Mouse (Mus musculus): ENCODE results near the gene Dctn5. TPM values are rescaled to one million over a fixed set of nuclear protein-coding genes. Genes with fewer than 3 reads are reported as not detected.

The Dctn5 gene
- polyA plus RNA-seq, 2 experiments: 32.6 to 38.5 TPM

DNA sequence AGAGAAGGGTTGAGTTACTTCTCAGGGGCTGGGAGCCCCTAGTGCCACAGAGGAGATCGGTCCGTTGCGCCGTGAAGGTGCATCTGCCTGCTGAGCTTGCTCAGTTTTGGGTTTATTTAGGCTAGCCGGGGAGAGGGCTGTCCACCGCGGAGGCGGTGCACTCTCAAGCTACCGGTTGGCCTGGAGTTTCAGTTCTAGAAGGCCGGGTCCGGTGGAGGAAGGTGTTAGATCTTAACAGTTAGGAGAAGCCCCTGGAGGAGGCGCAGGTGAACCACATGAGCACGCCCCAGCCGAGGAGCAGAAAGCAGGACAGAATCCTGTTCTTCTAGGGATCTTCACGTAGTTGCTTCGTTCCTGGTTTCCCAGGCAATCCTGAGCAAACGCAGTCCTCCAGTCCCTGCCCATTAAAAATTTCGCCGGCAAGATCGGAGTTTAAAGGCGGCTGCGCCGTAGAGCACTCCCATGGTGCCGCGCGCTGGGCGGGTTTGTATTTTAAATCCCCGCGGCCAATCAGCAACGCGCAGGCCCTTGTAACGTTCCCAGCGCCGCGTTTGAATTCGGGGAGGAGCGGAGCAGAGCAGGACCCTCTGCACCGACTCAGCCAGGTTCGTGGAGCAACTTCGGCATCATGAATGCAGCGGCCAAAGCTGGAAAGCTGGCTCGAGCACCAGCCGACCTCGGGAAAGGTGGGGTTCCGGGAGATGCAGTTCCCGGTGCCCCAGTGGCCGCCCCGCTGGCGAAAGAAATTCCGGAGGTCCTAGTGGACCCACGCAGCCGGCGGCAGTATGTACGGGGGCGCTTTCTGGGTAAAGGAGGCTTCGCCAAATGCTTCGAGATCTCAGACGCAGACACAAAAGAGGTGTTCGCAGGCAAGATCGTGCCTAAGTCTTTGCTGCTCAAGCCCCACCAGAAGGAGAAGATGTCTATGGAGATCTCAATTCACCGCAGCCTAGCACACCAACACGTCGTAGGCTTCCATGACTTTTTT is 26.4 kb downstream of the Dctn5 start, which contains the start of gene Plk1:
Gene Plk1, plus strand, starts transcription at position 525 of the 988 bp plus-strand sequence.
- H3K9me3 ChIP-seq (ENCODE audit: control insufficient read depth, low read length): no peaks in the 10 kb centered on the region
- under 1% methylated on average over 63 of the region's 63 CpGs for WGBS (ENCODE audit: insufficient replicate concordance)
- TF ChIP-seq EP300 (IDR thresholded peaks at IDR 0.05; ENCODE audit: low read depth) (peak; percentile 55), CTCF (IDR thresholded peaks at IDR 0.05; ENCODE audit: low read depth) (peak; percentile 12; the same call in 1 of the 2 replicates)
- H3K4me3 ChIP-seq (ENCODE audit: insufficient read depth in 1 of 2, low read depth in 2 of 2, low read length in 2 of 2): peak within 1 kb of the TSS; percentile 89 to 96
- H3K27me3 ChIP-seq (ENCODE audit: control insufficient read depth, insufficient read depth, low read length): no peaks in the 10 kb centered on the region
- DNase-seq (ENCODE audit: low read depth in 3 of 3, low spot score in 3 of 3): peak; percentile 77 to 79 (median 77)
- H3K4me2 ChIP-seq (ENCODE audit: low read depth): peak within 1 kb of the TSS; percentile 88
- H3K4me1 ChIP-seq (replicated peaks; ENCODE audit: control insufficient read depth in 2 of 2, insufficient read depth in 2 of 2, low read length in 1 of 2): peaks cover 12 to 22% of the 10 kb centered on the region in 2 experiments
- H3K27ac ChIP-seq: peak within 1 kb of the TSS; percentile 80
- H3K9ac ChIP-seq (replicated peaks): peak within 1 kb of the TSS; percentile 94
- ATAC-seq (ENCODE audit: insufficient read depth): peak; percentile 92
- peaks cover 36% of the 10 kb centered on the region for H3K36me3 ChIP-seq (replicated peaks; ENCODE audit: control insufficient read depth, insufficient read depth, low read depth)

DNA sequence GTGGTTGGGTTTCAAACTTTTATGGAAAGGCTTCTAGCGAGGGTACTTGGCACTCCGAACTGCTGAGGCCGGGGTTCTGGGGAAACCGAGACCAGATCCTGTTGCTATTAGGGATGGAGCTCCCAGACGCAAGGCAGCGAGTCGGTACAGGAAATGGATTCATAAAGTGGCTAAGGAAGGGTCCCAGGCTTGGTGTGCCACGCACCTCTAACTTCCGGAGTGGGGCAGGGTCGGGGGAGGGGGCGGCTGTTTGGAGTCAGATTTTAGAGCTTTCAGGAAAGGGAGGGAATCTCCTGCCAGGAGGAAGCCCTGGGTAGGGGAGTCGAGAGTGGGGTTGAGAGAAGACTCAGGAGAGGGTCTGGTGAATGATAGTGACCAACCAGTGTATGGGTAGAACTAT is 27.2 kb downstream of the Dctn5 start:
- no peaks in the 10 kb centered on the region for H3K27me3 ChIP-seq (ENCODE audit: control insufficient read depth, insufficient read depth, low read length)
- DNase-seq (ENCODE audit: low read depth in 3 of 3, low spot score in 3 of 3): no peak
- TF ChIP-seq CTCF (IDR thresholded peaks at IDR 0.05; ENCODE audit: low read depth): no peak
- TF ChIP-seq EP300 (IDR thresholded peaks at IDR 0.05; ENCODE audit: low read depth): no peak
- H3K4me1 ChIP-seq (replicated peaks; ENCODE audit: control insufficient read depth in 2 of 2, insufficient read depth in 2 of 2, low read length in 1 of 2): peaks cover 12 to 22% of the 10 kb centered on the region in 2 experiments
- WGBS (ENCODE audit: insufficient replicate concordance): under 1% methylated on average over 12 of the region's 12 CpGs
- H3K9me3 ChIP-seq (ENCODE audit: control insufficient read depth, low read length): no peaks in the 10 kb centered on the region
- peak overlapping the region; percentile 40 for H3K27ac ChIP-seq
- H3K4me3 ChIP-seq (ENCODE audit: insufficient read depth in 1 of 2, low read depth in 2 of 2, low read length in 2 of 2): peak overlapping the region; percentile 89 to 96
- no peak for ATAC-seq (ENCODE audit: insufficient read depth)
- peak overlapping the region; percentile 88 for H3K9ac ChIP-seq (replicated peaks)
- H3K36me3 ChIP-seq (replicated peaks; ENCODE audit: control insufficient read depth, insufficient read depth, low read depth): peaks cover 44% of the 10 kb centered on the region
- H3K4me2 ChIP-seq (ENCODE audit: low read depth): peak overlapping the region; percentile 88

DNA sequence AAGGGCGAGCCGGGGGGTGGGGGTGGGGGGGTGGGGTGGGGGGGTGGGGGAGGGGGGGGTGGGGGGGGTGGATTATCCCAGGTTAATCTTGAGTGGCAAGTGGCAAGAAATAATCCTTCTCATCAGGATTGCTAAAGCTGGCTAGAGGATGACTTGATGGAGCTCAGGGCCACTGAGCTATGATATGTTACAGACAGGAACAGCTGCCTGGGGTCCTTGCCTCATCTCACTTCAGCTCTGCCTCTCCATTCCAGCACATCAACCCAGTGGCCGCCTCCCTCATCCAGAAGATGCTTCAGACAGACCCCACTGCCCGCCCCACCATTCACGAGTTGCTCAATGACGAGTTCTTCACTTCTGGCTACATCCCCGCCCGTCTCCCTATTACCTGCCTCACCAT is 30.9 kb downstream of the Dctn5 start:
- no peak overlapping the region for H3K4me3 ChIP-seq (ENCODE audit: insufficient read depth in 1 of 2, low read depth in 2 of 2, low read length in 2 of 2)
- H3K4me2 ChIP-seq (ENCODE audit: low read depth): no peak overlapping the region
- TF ChIP-seq EP300 (IDR thresholded peaks at IDR 0.05; ENCODE audit: low read depth): no peak
- no peak for TF ChIP-seq CTCF (IDR thresholded peaks at IDR 0.05; ENCODE audit: low read depth)
- no peak for ATAC-seq (ENCODE audit: insufficient read depth)
- DNase-seq (ENCODE audit: low read depth in 3 of 3, low spot score in 3 of 3): no peak
- H3K27me3 ChIP-seq (ENCODE audit: control insufficient read depth, insufficient read depth, low read length): no peaks in the 10 kb centered on the region
- H3K27ac ChIP-seq: no peak overlapping the region
- 87% methylated on average over 8 of the region's 8 CpGs for WGBS (ENCODE audit: insufficient replicate concordance)
- peaks cover 8 to 13% of the 10 kb centered on the region in 2 experiments for H3K4me1 ChIP-seq (replicated peaks; ENCODE audit: control insufficient read depth in 2 of 2, insufficient read depth in 2 of 2, low read length in 1 of 2)
- H3K9ac ChIP-seq (replicated peaks): no peak overlapping the region
- H3K36me3 ChIP-seq (replicated peaks; ENCODE audit: control insufficient read depth, insufficient read depth, low read depth): peaks cover 81% of the 10 kb centered on the region
- no peaks in the 10 kb centered on the region for H3K9me3 ChIP-seq (ENCODE audit: control insufficient read depth, low read length)

DNA sequence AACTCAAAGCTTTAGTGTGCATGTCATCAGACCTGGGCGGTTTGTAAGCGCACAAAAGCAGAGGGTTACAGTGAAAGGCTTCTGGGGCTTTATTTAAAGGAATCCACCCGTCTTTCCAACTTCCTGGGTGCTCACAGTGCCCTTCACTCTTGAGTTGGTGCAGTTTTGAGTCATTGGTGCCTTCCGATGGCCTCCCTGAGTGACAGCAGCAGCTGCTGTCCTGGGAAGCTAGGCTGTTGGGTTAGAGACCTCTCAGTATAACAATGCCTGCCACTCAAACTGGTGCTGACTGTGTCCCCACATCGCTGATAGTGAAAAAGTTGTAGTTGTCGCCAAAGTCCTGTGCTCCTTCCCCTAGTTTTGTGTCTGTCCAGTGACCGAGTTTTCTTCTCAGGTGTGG is 34.4 kb downstream of the Dctn5 start:
- Histone ChIP-seq H3K9ac (replicated peaks) (no peak overlapping the region), H3K4me2 (ENCODE audit: low read depth) (no peak overlapping the region), H3K27me3 (ENCODE audit: control insufficient read depth, insufficient read depth, low read length) (no peaks in the 10 kb centered on the region), H3K9me3 (ENCODE audit: control insufficient read depth, low read length) (no peaks in the 10 kb centered on the region), H3K27ac (no peak overlapping the region), H3K36me3 (replicated peaks; ENCODE audit: control insufficient read depth, insufficient read depth, low read depth) (peaks cover 83% of the 10 kb centered on the region), H3K4me1 (replicated peaks; ENCODE audit: control insufficient read depth in 2 of 2, insufficient read depth in 2 of 2, low read length in 1 of 2) (no peaks in the 10 kb centered on the region; a peak in 1 of 4 replicates), H3K4me3 (ENCODE audit: insufficient read depth in 1 of 2, low read depth in 2 of 2, low read length in 2 of 2) (no peak overlapping the region)
- TF ChIP-seq CTCF (IDR thresholded peaks at IDR 0.05; ENCODE audit: low read depth) (no peak), EP300 (IDR thresholded peaks at IDR 0.05; ENCODE audit: low read depth) (no peak)
- no peak for DNase-seq (ENCODE audit: low read depth in 3 of 3, low spot score in 3 of 3)
- WGBS (ENCODE audit: insufficient replicate concordance): 89% methylated on average over 7 of the region's 7 CpGs
- no peak for ATAC-seq (ENCODE audit: insufficient read depth)

GRCm38 (mm10) chr7:122170705-122171104 is 37.9 kb downstream of the Dctn5 start:
- TF ChIP-seq CTCF (IDR thresholded peaks at IDR 0.05; ENCODE audit: low read depth): no peak
- TF ChIP-seq EP300 (IDR thresholded peaks at IDR 0.05; ENCODE audit: low read depth): no peak
- WGBS (ENCODE audit: insufficient replicate concordance): 84% methylated on average over 6 of the region's 6 CpGs
- Histone ChIP-seq H3K27ac (no peak overlapping the region), H3K4me3 (ENCODE audit: insufficient read depth in 1 of 2, low read depth in 2 of 2, low read length in 2 of 2) (no peak overlapping the region), H3K4me1 (replicated peaks; ENCODE audit: control insufficient read depth in 2 of 2, insufficient read depth in 2 of 2, low read length in 1 of 2) (no peaks in the 10 kb centered on the region), H3K27me3 (ENCODE audit: control insufficient read depth, insufficient read depth, low read length) (no peaks in the 10 kb centered on the region), H3K36me3 (replicated peaks; ENCODE audit: control insufficient read depth, insufficient read depth, low read depth) (peaks cover 50% of the 10 kb centered on the region), H3K4me2 (ENCODE audit: low read depth) (no peak overlapping the region), H3K9ac (replicated peaks) (no peak overlapping the region), H3K9me3 (ENCODE audit: control insufficient read depth, low read length) (no peaks in the 10 kb centered on the region)
- DNase-seq (ENCODE audit: low read depth in 3 of 3, low spot score in 3 of 3): no peak
- no peak for ATAC-seq (ENCODE audit: insufficient read depth)
